Mouse (Mus musculus) limb, embryonic 14.5 days (tissue): ENCODE measurements at regions not wholly inside any gene's neighbourhood (a gene's known extent, or its start where the extent isn't known, plus 50 kb on each side); places are given as distances from the start of the nearest gene placed in this dataset.

Experiments
- ATAC-seq: fragments of 200-750 bp; cut with Nextera tagmentation; 2 replicates; pipeline ENCODE4 v1.8.0; 2017; ENCODE audit warnings: low read depth, moderate number of reproducible peaks, moderate TSS enrichment; ENCODE audit not compliant: low FRiP score
- DNase-seq: peaks from one replicate; pipeline ENCODE4 v3.0.0-alpha.2; 2015; ENCODE audit warnings: low spot score
- H3K27ac ChIP-seq: fragments of 300-500 bp; sonication (generic); replicated peaks from 2 replicates; pipeline ENCODE4 v1.5.1; 2014; ENCODE audit warnings: low read depth, mild to moderate bottlenecking, low read length, moderate library complexity, mixed read lengths
- H3K27me3 ChIP-seq: fragments of 300-500 bp; sonication (generic); 2 replicates; pipeline ENCODE4 v1.6.1; 2014; ENCODE audit warnings: low read length, mixed read lengths; ENCODE audit not compliant: control insufficient read depth, insufficient read depth
- H3K36me3 ChIP-seq: fragments of 300-500 bp; sonication (generic); 2 replicates; pipeline ENCODE4 v1.6.1; 2014; ENCODE audit warnings: mild to moderate bottlenecking, low read length, moderate library complexity, mixed read lengths; ENCODE audit not compliant: control insufficient read depth, insufficient read depth
- H3K4me1 ChIP-seq: fragments of 300-500 bp; sonication (generic); 2 replicates; pipeline ENCODE4 v1.6.1; 2014; ENCODE audit warnings: antibody characterized with exemption, low read length, mixed read lengths; ENCODE audit not compliant: control insufficient read depth, insufficient read depth
- H3K4me2 ChIP-seq: fragments of 300-500 bp; sonication (generic); replicated peaks from 2 replicates; pipeline ENCODE4 v1.6.1; 2014; ENCODE audit warnings: low read depth, mild to moderate bottlenecking, low read length, moderate library complexity; ENCODE audit not compliant: severe bottlenecking
- H3K4me3 ChIP-seq: fragments of 300-500 bp; sonication (generic); replicated peaks from 2 replicates; pipeline ENCODE4 v1.5.1; 2014; ENCODE audit warnings: low read length
- H3K9ac ChIP-seq: fragments of 300-500 bp; sonication (generic); 2 replicates; pipeline ENCODE4 v1.6.1; 2014; ENCODE audit warnings: mild to moderate bottlenecking, low read depth, low read length, moderate library complexity; ENCODE audit not compliant: severe bottlenecking
- H3K9me3 ChIP-seq: fragments of 300-500 bp; sonication (generic); 2 replicates; pipeline ENCODE4 v1.6.1; 2016; ENCODE audit warnings: low read length; ENCODE audit not compliant: control insufficient read depth
- POLR2A ChIP-seq: fragments of 200-500 bp; IDR thresholded peaks from 2 replicates; pipeline ENCODE4 v1.8.0; 2012; ENCODE audit warnings: inconsistent platforms, mild to moderate bottlenecking, moderate library complexity, borderline replicate concordance; ENCODE audit not compliant: insufficient read depth, insufficient read length; ENCODE audit errors: extremely low read depth
- WGBS: fragments of 180-500 bp; shearing (Covaris S2); extraction: QIAGEN DNeasy Blood & Tissue Kit; methylation state at CpG from one replicate; pipeline ENCODE4 v1.1.7; 2014; 5-methylcytosine and 5-hydroxymethylcytosine counted together

DNA sequence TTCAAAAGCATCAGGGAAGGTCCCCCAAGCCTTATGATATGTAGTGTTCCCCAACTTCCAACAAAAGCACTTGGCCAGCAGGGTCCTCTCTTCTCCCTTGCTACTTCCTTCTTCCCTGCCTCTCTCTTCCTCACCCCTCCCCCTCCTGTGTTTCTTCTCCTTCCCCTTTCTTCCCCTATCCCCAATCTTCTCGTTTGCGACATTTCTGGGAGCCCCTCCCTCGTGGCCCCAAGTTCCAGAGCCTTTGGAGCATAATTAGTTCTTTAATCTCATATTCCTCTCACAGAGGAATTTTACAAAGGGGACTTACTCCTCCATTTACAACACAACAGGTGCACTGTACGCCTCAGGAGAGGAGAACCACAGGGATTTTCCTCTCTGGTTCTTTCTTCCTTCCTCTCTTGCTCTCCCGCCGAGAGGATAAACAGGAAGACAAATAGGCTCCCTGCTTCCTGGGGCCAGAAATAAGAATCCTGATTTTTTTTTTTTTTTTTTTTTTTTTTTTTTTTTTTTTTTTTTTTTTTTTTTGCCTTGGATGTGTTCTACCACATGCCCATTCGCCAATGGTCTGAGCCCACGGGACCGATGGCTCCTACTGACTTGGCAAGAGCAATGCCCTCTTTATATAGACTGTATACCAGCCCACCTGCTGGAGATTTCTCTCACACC, 578.4 kb upstream of the Gm10131 start:
- Histone ChIP-seq H3K27me3 (no peaks in the 10 kb centered on the region), H3K4me2 (peak overlapping the region; percentile 36), H3K4me1 (no peaks in the 10 kb centered on the region), H3K27ac (no peak overlapping the region), H3K9me3 (no peaks in the 10 kb centered on the region), H3K9ac (no peak overlapping the region), H3K36me3 (no peaks in the 10 kb centered on the region), H3K4me3 (peak overlapping the region; percentile 19)
- ATAC-seq, result no peak
- no peak for TF ChIP-seq POLR2A
- DNase-seq, result no peak
- 14% methylated on average over 9 of the region's 9 CpGs for WGBS

GRCm38 (mm10) chr8:34689049-34689824, 577.7 kb upstream of the Gm10131 start:
- Histone ChIP-seq H3K4me3 (peak overlapping the region; percentile 19), H3K36me3 (no peaks in the 10 kb centered on the region), H3K4me1 (no peaks in the 10 kb centered on the region), H3K4me2 (peak overlapping the region; percentile 36), H3K9ac (no peak overlapping the region), H3K9me3 (no peaks in the 10 kb centered on the region), H3K27me3 (no peaks in the 10 kb centered on the region), H3K27ac (no peak overlapping the region)
- 24% methylated on average over 32 of the region's 33 CpGs for WGBS
- no peak for TF ChIP-seq POLR2A
- ATAC-seq (no peak), DNase-seq (no peak)

DNA sequence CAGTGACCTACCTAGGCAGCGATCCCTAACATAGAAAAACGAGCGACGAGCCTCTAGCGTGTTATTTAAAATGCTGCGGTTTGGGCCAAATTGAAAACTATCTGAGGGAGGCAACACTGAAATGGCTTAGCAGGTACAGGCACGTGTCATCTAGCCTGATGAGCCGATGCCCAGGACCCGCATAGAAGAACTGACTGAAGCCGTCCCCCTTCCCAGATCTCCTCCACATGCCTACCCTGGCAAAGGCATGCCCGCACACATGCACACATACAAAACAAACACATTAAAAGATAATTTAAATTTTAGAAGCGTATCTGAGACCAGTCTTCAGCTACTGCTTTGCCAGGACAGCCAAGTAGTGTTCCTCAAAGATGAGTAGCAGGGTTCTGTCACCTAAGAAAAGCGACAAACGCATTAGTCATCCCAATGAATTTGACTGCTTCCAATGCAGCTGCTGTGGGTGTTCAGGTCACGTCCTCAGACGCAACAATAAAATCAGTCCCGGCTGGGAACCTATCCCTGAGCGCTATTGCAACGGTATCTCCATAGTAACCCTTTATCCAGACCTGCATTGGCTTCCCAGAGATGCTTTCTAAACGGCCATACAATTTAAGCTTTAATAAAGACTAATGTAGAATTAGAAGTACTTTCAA, 577.0 kb upstream of the Gm10131 start:
- Histone ChIP-seq H3K4me2 (peak overlapping the region; percentile 36), H3K36me3 (no peaks in the 10 kb centered on the region), H3K27me3 (no peaks in the 10 kb centered on the region), H3K4me1 (no peaks in the 10 kb centered on the region), H3K9me3 (no peaks in the 10 kb centered on the region), H3K27ac (no peak overlapping the region), H3K4me3 (peak overlapping the region; percentile 19; the same call in 1 of the 2 replicates), H3K9ac (no peak overlapping the region)
- 55% methylated on average over 20 of the region's 20 CpGs for WGBS
- ATAC-seq, result no peak
- DNase-seq, result no peak
- no peak for TF ChIP-seq POLR2A

GRCm38 (mm10) chr8:34686371-34686770, 574.8 kb upstream of the Gm10131 start:
- Histone ChIP-seq H3K4me3 (no peak overlapping the region), H3K9me3 (no peaks in the 10 kb centered on the region), H3K27ac (no peak overlapping the region), H3K9ac (no peak overlapping the region), H3K4me1 (no peaks in the 10 kb centered on the region), H3K27me3 (no peaks in the 10 kb centered on the region), H3K4me2 (no peak overlapping the region), H3K36me3 (no peaks in the 10 kb centered on the region)
- DNase-seq (no peak), ATAC-seq (no peak)
- TF ChIP-seq POLR2A, result no peak
- 80% methylated on average over 10 of the region's 10 CpGs for WGBS

DNA sequence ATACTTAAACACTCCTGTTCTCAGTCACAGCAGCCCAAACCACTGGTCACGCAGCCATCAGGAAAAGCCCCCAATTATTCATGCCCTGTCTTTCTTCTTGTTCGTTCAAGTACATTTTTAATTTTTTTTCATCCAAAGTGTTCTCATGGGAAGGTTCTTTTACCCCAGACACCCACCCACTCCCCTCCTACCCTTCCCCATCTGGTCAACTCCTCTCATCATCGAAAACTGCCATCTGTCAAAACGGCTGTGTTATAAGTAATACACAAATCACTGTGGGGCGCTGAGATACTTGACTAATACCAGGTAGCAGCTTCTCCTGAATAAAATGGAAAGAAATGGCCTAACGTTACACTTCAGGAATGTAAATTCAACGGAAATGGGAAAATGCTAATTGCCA, 573.1 kb upstream of the Gm10131 start:
- Histone ChIP-seq H3K9ac (no peak overlapping the region), H3K27me3 (no peaks in the 10 kb centered on the region), H3K4me3 (no peak overlapping the region), H3K4me2 (no peak overlapping the region), H3K36me3 (no peaks in the 10 kb centered on the region), H3K4me1 (no peaks in the 10 kb centered on the region), H3K9me3 (no peaks in the 10 kb centered on the region), H3K27ac (no peak overlapping the region)
- TF ChIP-seq POLR2A, result no peak
- ATAC-seq (no peak), DNase-seq (no peak)
- WGBS, result 67% methylated on average over 7 of the region's 7 CpGs
